Mouse (Mus musculus) thymus, adult 2 months (tissue): ENCODE results near the gene Ddit4.

Experiments used
- CTCF ChIP-seq: fragments of 200-500 bp; IDR thresholded peaks from 2 replicates; pipeline ENCODE4 v1.5.1; 2012; ENCODE audit warnings: mild to moderate bottlenecking, control low read depth, low read length, moderate library complexity, borderline replicate concordance; ENCODE audit not compliant: control insufficient read depth, poor library complexity, insufficient read depth; ENCODE audit errors: extremely low read depth
- POLR2A ChIP-seq: fragments of 200-500 bp; IDR thresholded peaks from 2 replicates; pipeline ENCODE4 v1.6.1; 2012; ENCODE audit warnings: mild to moderate bottlenecking, low read length, control low read depth, moderate library complexity; ENCODE audit not compliant: control insufficient read depth, poor library complexity, insufficient read depth; ENCODE audit errors: extremely low read depth

DNA sequence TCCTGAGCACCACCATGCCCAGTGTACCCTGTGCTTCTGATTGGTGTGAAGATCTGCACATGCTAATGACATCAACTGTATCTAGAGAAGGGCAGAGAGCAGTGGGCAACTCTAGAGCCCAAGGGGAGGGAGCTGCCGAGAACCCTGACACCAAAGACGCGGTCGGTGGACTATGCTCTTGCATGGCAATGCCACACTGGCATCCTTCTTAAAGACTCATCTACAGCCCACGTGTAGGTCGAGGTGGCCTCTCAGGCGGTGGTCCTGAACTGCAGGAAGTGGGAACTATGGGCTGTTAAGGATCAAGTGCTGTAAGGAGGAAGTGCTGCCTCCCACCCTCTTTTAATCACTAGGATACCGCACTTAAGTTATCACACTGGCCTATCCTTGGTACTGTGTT lies 40.4 kb upstream of the Ddit4 start:
- TF ChIP-seq CTCF, result no peak
- TF ChIP-seq POLR2A, result no peak
